Mouse (Mus musculus): ENCODE measurements around the gene Exoc6.

DNA sequence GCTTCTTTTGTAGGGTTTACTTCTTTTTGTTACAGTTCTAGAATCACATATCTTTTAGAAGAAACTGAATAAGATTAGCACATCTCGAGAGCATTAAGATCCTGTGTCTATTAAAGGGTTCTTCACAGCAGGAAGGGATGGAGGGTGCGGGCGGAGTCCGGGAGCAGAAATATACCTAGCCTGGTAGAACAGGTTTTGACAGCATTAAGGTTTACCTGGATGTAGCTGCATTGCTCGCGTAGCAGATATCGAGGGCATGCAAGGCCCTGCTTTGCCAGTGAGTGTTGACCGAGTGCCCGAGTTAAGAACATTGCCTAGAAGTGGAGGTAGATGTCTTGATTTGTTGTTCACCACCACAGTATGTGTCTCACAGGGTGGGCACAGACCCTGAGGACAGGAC is 5.7 kb upstream of the Exoc6 start:
- TF ChIP-seq GATA1 (IDR thresholded peaks at IDR 0.05; ENCODE audit: borderline replicate concordance, low read length) (no peak), FLI1 (IDR thresholded peaks at IDR 0.05; ENCODE audit: low read length) (no peak)
